In the genomic region with DNA sequence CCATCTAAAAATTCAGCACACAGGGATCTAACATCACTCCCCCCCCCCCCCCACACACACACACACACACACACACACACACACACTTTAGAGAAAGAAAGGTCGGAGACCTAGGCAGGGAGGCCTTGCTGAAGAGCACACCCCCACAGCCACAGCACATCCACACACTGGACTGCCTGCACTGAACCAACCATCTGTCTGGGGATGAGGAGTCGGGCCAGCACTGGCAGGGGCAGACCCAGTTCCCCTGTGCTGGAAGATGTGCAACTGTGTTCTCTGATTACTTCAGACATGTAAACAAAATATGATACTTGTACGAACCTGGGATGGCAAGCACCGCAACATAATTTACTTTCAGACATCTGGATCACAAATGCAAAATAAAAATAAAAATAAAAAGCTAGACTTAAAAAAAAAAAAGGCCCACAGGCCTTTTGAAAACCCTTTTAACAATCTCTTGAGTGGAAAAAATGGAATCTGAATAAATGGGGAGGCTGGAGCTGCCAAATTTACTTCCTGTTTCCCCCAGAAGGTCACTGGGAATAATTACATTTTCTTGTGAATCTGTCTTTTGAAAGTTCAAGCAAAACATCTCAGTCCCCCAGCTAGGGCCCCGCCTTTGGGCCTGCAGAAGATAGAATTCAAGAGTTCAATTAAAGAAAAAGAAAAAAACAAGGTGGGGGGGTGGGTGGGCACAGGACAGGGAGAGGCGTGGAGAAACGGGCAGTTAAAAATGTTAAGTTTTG, we compare ENCODE assay signal across 8 mouse cellular contexts. TPM values are rescaled to one million over a fixed set of nuclear protein-coding genes. Genes with fewer than 3 reads are reported as not detected.
DNase-seq lines count a peak whose midpoint lies in the region; ATAC-seq and TF ChIP-seq lines count a peak whose summit lies in the region.

No protein-coding gene starts in this region.

- no peak overlapping the region; the same call in 1 of the 2 replicates for H3K4me2 ChIP-seq in midbrain, postnatal 0 days (ENCODE audit: low read depth, low read length, poor library complexity, severe bottlenecking)
- H3K4me2 ChIP-seq in hindbrain, embryonic 15.5 days: no peak overlapping the region
- peak overlapping the region; percentile 91 for H3K4me2 ChIP-seq in midbrain, embryonic 14.5 days (ENCODE audit: low read length)

- TF ChIP-seq CTCF in midbrain, postnatal 0 days (IDR thresholded peaks at IDR 0.05): no peak

- peaks cover 86% of the 10 kb centered on the region for H3K4me1 ChIP-seq in midbrain, embryonic 10.5 days
- H3K4me1 ChIP-seq in midbrain, postnatal 0 days (ENCODE audit: insufficient read depth, low read length): peaks cover 14% of the 10 kb centered on the region
- peaks cover 87% of the 10 kb centered on the region for H3K4me1 ChIP-seq in hindbrain, embryonic 15.5 days (replicated peaks)
- H3K4me1 ChIP-seq in midbrain, embryonic 14.5 days (ENCODE audit: control insufficient read depth, insufficient read depth, low read length): peaks cover 60% of the 10 kb centered on the region

- ATAC-seq in midbrain, postnatal 0 days (ENCODE audit: low FRiP score): no peak
- no peak for ATAC-seq in hindbrain, embryonic 15.5 days (ENCODE audit: low FRiP score, low read depth)
- no peak for ATAC-seq in midbrain, embryonic 14.5 days (ENCODE audit: low FRiP score, low TSS enrichment)
- no peak for ATAC-seq in erythroblast, adult 5-6 weeks (replicated peaks; ENCODE audit: low FRiP score, poor library complexity, severe bottlenecking)

- H3K27me3 ChIP-seq in midbrain, embryonic 10.5 days (ENCODE audit: low read depth, poor library complexity, severe bottlenecking): no peaks in the 10 kb centered on the region
- H3K27me3 ChIP-seq in midbrain, postnatal 0 days (ENCODE audit: insufficient read depth, low read length): no peaks in the 10 kb centered on the region
- no peaks in the 10 kb centered on the region for H3K27me3 ChIP-seq in hindbrain, embryonic 15.5 days
- H3K27me3 ChIP-seq in midbrain, embryonic 14.5 days (ENCODE audit: control insufficient read depth, insufficient read depth, low read length): no peaks in the 10 kb centered on the region

- peak; percentile 73 for DNase-seq in cerebellum, adult 11-12 months
- DNase-seq in cerebellum, postnatal 4 days (ENCODE audit: low spot score in 2 of 2): no peak
- DNase-seq in midbrain, embryonic 10.5 days (ENCODE audit: low spot score): peak; percentile 28
- DNase-seq in midbrain, postnatal 0 days (ENCODE audit: low spot score): no peak
- no peak for DNase-seq in midbrain, embryonic 14.5 days
- DNase-seq in frontal cortex, postnatal 25 days (ENCODE audit: low spot score in 2 of 2): no peak

- H3K4me3 ChIP-seq in midbrain, embryonic 10.5 days: peak overlapping the region; percentile 35
- no peak overlapping the region for H3K4me3 ChIP-seq in midbrain, postnatal 0 days (ENCODE audit: low read depth, low read length)
- H3K4me3 ChIP-seq in hindbrain, embryonic 15.5 days: no peak overlapping the region
- no peak overlapping the region for H3K4me3 ChIP-seq in midbrain, embryonic 14.5 days (replicated peaks; ENCODE audit: low read depth, low read length)

- WGBS in midbrain, embryonic 10.5 days: 38% methylated on average over 7 of the region's 7 CpGs
- 52% methylated on average over 7 of the region's 7 CpGs for WGBS in midbrain, postnatal 0 days
- 50% methylated on average over 7 of the region's 7 CpGs for WGBS in hindbrain, embryonic 15.5 days
- WGBS in midbrain, embryonic 14.5 days: 44% methylated on average over 7 of the region's 7 CpGs

- H3K36me3 ChIP-seq in midbrain, embryonic 10.5 days: no peaks in the 10 kb centered on the region
- H3K36me3 ChIP-seq in midbrain, postnatal 0 days (ENCODE audit: insufficient read depth, low read length): no peaks in the 10 kb centered on the region
- no peaks in the 10 kb centered on the region for H3K36me3 ChIP-seq in hindbrain, embryonic 15.5 days
- H3K36me3 ChIP-seq in midbrain, embryonic 14.5 days (ENCODE audit: control insufficient read depth, insufficient read depth, low read length): no peaks in the 10 kb centered on the region

- H3K9ac ChIP-seq in midbrain, postnatal 0 days (replicated peaks; ENCODE audit: low read length, poor library complexity, severe bottlenecking): no peak overlapping the region
- H3K9ac ChIP-seq in hindbrain, embryonic 15.5 days: no peak overlapping the region
- H3K9ac ChIP-seq in midbrain, embryonic 14.5 days (replicated peaks; ENCODE audit: low read length): no peak overlapping the region; the same call in 1 of the 2 replicates

- H3K9me3 ChIP-seq in midbrain, embryonic 10.5 days (replicated peaks): no peaks in the 10 kb centered on the region
- H3K9me3 ChIP-seq in midbrain, postnatal 0 days (ENCODE audit: low read length): no peaks in the 10 kb centered on the region
- no peaks in the 10 kb centered on the region for H3K9me3 ChIP-seq in hindbrain, embryonic 15.5 days
- no peaks in the 10 kb centered on the region for H3K9me3 ChIP-seq in midbrain, embryonic 14.5 days (ENCODE audit: control insufficient read depth, low read length)

- peak overlapping the region; percentile 90 for H3K27ac ChIP-seq in midbrain, embryonic 10.5 days (replicated peaks)
- no peak overlapping the region for H3K27ac ChIP-seq in midbrain, postnatal 0 days (ENCODE audit: low read depth, low read length)
- peak overlapping the region; percentile 72 for H3K27ac ChIP-seq in hindbrain, embryonic 15.5 days (replicated peaks)
- H3K27ac ChIP-seq in midbrain, embryonic 14.5 days (replicated peaks; ENCODE audit: low read depth, low read length): peak overlapping the region; percentile 83

RNA-seq across cellular contexts. Expression of gene Fam53b, which starts 5.5 kb away (rescaled TPM):
- 23.1 and 25.0 TPM in 2 replicates for polyA plus RNA-seq in midbrain, embryonic 10.5 days (2016; fragmentation: Nextera tagmentation; extraction: Ambion mirVana)
- 8.0 and 17.3 TPM in 2 replicates for total RNA-seq in midbrain, postnatal 0 days (2014; rRNA removed)
- polyA plus RNA-seq in midbrain, postnatal 0 days (2015; fragmentation: Nextera tagmentation; extraction: Ambion mirVana): 7.3 and 9.4 TPM in 2 replicates
- 16.1 and 17.9 TPM in 2 replicates for polyA plus RNA-seq in hindbrain, embryonic 15.5 days (2015; fragmentation: Nextera tagmentation; extraction: Ambion mirVana)
- 9.3 and 15.5 TPM in 2 replicates for polyA plus RNA-seq in midbrain, embryonic 14.5 days (2014; fragmentation: Nextera tagmentation; extraction: Ambion mirVana)
- total RNA-seq in erythroblast, adult 5-6 weeks (2015; ENCODE audit: low replicate concordance): 119 and 143 TPM in 2 replicates
- total RNA-seq in erythroblast, adult 5-6 weeks (2017; ENCODE audit: low replicate concordance): 126 and 169 TPM in 2 replicates

RNA-seq across cellular contexts. Expression of gene Eef1akmt2, which starts 44.2 kb away (rescaled TPM):
- 80.7 and 82.0 TPM in 2 replicates for polyA plus RNA-seq in midbrain, embryonic 10.5 days (2016; fragmentation: Nextera tagmentation; extraction: Ambion mirVana)
- total RNA-seq in midbrain, postnatal 0 days (2014; rRNA removed): 52.1 and 62.1 TPM in 2 replicates
- polyA plus RNA-seq in midbrain, postnatal 0 days (2015; fragmentation: Nextera tagmentation; extraction: Ambion mirVana): 80.1 and 84.2 TPM in 2 replicates
- 84.6 and 88.5 TPM in 2 replicates for polyA plus RNA-seq in hindbrain, embryonic 15.5 days (2015; fragmentation: Nextera tagmentation; extraction: Ambion mirVana)
- 90.0 and 92.6 TPM in 2 replicates for polyA plus RNA-seq in midbrain, embryonic 14.5 days (2014; fragmentation: Nextera tagmentation; extraction: Ambion mirVana)
- 5.6 and 7.3 TPM in 2 replicates for total RNA-seq in erythroblast, adult 5-6 weeks (2015; ENCODE audit: low replicate concordance)
- total RNA-seq in erythroblast, adult 5-6 weeks (2017; ENCODE audit: low replicate concordance): 16.3 and 23.8 TPM in 2 replicates

RNA-seq across cellular contexts. Expression of gene Abraxas2, which starts 50.8 kb away (rescaled TPM):
- 36.2 and 36.6 TPM in 2 replicates for polyA plus RNA-seq in midbrain, embryonic 10.5 days (2016; fragmentation: Nextera tagmentation; extraction: Ambion mirVana)
- total RNA-seq in midbrain, postnatal 0 days (2014; rRNA removed): 26.7 and 28.8 TPM in 2 replicates
- 31.1 and 32.3 TPM in 2 replicates for polyA plus RNA-seq in midbrain, postnatal 0 days (2015; fragmentation: Nextera tagmentation; extraction: Ambion mirVana)
- 36.2 and 38.4 TPM in 2 replicates for polyA plus RNA-seq in hindbrain, embryonic 15.5 days (2015; fragmentation: Nextera tagmentation; extraction: Ambion mirVana)
- 40.0 and 42.6 TPM in 2 replicates for polyA plus RNA-seq in midbrain, embryonic 14.5 days (2014; fragmentation: Nextera tagmentation; extraction: Ambion mirVana)
- 14.6 and 15.3 TPM in 2 replicates for total RNA-seq in erythroblast, adult 5-6 weeks (2015; ENCODE audit: low replicate concordance)
- total RNA-seq in erythroblast, adult 5-6 weeks (2017; ENCODE audit: low replicate concordance): 7.2 and 10.6 TPM in 2 replicates

Comparison
In these comparisons a context has a peak if more than half of its experiments do, and no peak if none do; other contexts are left out.
1. DNase-seq: peak in cerebellum, adult 11-12 months (single experiment) and midbrain, embryonic 10.5 days (single experiment); none in cerebellum, postnatal 4 days (0 of 2), midbrain, postnatal 0 days (single experiment), midbrain, embryonic 14.5 days (single experiment) and frontal cortex, postnatal 25 days (0 of 2).